Mouse (Mus musculus): ENCODE measurements around the gene Ulk3. TPM values are rescaled to one million over a fixed set of nuclear protein-coding genes. Genes with fewer than 3 reads are reported as not detected.
A peak's percentile ranks its signal among the peaks of the same experiment; 100 is the strongest.

Ulk3 gene
- polyA plus RNA-seq, 1 experiment from 2014 or later, result 19.9 TPM

DNA sequence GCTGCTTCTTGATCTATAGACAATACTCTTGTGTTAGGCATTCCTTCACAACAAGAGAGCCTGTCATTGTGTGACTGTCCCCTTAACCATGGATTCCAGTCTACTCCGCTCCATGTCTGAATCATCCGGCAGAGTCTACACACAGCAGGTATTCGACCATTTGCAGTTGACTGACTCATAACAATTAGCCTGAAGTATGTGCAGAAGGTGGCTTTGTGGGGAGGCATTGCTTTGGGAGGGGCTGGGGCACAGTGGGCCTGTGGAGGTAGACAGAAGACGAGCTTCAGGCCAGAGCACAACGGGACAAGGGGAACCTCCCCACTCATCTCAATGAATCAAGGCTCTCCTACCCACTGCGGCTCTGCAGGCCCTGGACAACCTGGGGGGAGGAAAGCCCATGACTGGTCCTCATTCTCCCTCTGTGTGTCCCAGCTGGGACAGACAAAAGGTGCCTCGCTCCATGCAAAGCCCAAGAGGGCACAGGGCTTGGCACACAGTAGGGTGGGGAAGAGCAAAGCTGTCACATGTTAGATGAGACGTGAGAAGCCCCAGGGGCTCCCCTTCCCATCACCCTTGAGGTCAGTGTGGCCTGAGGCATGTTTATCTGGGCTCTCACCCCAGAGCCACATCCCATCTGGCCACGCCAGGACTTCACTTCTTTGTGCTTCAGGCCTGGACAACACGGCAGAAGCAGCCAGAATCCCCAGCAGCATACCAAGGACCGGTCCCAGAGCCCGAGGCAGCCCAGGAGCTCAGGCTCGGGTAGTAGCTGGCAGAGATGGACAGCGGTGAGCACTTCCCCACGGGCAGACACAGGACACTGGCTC lies 36.6 kb downstream of the Ulk3 start:
- peaks cover 62% of the 10 kb centered on the region for H3K36me3 ChIP-seq (replicated peaks)
- 0 out of 2 replicates have a peak overlapping the region, but pooled peaks have one; percentile 25 for H3K27ac ChIP-seq
- H3K4me2 ChIP-seq, result no peak overlapping the region
- H3K4me3 ChIP-seq (replicated peaks), result no peak overlapping the region
- H3K9me3 ChIP-seq, result no peaks in the 10 kb centered on the region
- WGBS, result 70% methylated on average over 15 of the region's 15 CpGs
- peak; percentile 27; the same call in 1 of the 2 replicates for ATAC-seq (ENCODE audit: low FRiP score)
- H3K27me3 ChIP-seq, result no peaks in the 10 kb centered on the region
- peak overlapping the region; percentile 12; the same call in 1 of the 2 replicates for H3K9ac ChIP-seq
- peaks cover 4% of the 10 kb centered on the region; the same call in 1 of the 2 replicates for H3K4me1 ChIP-seq

DNA sequence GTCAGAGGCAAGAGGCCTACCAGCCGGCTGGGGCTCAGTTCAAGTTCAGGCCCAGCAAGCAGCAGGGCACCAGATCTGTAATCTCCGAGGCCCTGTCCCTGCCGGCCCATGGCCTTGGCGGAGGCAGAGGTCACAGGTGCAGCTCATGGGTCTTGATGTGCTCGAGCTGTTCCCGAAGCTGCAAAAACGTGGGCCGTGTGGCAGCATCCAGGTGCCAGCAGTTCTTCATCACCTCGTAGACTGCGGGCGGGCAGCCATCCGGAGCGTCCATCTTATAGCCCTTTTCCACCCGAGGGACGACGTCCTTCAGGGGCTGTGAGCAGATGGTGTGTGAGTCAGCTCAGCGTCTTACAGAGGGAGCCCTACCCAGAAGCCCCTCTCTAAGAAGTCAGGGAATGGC lies 37.9 kb downstream of the Ulk3 start:
- Histone ChIP-seq H3K4me2 (no peak overlapping the region), H3K27me3 (no peaks in the 10 kb centered on the region), H3K27ac (no peak overlapping the region), H3K36me3 (replicated peaks) (peaks cover 70% of the 10 kb centered on the region), H3K4me3 (replicated peaks) (no peak overlapping the region), H3K4me1 (peaks cover 4% of the 10 kb centered on the region; the same call in 1 of the 2 replicates), H3K9ac (no peak overlapping the region), H3K9me3 (no peaks in the 10 kb centered on the region)
- WGBS, result 92% methylated on average over 17 of the region's 17 CpGs
- ATAC-seq (ENCODE audit: low FRiP score), result no peak

DNA sequence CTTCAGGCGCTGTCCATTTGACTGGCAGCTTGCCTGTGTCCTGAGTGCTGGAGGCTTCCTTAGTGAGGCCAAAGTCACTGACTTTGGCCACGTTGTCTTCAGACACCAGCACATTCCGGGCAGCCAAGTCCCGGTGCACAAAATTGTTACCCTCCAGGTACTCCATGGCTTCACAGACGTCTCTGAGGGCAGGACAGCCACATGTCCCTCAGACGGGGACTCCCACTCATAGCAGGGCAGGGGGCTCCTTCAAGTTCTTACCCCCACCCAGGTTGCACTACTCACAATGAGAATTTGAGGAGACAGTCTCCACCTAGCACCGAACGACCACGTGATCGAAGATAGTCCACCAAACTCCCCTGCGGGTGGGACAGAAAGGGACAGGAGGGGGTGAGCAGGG lies 38.6 kb downstream of the Ulk3 start:
- Histone ChIP-seq H3K9ac (no peak overlapping the region), H3K36me3 (replicated peaks) (peaks cover 72% of the 10 kb centered on the region), H3K4me3 (replicated peaks) (no peak overlapping the region), H3K27me3 (no peaks in the 10 kb centered on the region), H3K27ac (no peak overlapping the region), H3K9me3 (no peaks in the 10 kb centered on the region), H3K4me1 (peaks cover 4% of the 10 kb centered on the region; the same call in 1 of the 2 replicates), H3K4me2 (no peak overlapping the region)
- ATAC-seq (ENCODE audit: low FRiP score), result no peak
- WGBS, result 93% methylated on average over 11 of the region's 11 CpGs

DNA sequence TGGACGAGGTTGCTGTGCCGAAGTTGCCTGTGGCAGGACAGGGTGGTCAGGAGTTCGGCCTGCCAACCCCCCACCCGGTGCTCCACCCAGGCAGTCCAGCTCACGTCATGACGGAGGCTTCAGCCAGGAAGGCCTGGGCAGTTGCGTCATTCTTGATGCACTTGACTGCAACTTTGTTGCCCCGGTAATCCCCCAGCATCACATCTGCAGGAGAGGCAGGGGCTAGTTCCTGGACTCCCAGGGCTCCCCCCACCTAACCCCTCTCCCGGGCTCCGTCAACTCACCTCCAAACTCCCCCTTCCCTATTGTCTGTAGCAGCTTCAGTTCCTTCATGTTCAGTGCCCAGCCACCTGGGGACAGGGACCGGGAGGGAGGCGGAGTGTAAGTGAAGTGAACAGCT lies 39.5 kb downstream of the Ulk3 start:
- Histone ChIP-seq H3K27ac (no peak overlapping the region), H3K36me3 (replicated peaks) (peaks cover 72% of the 10 kb centered on the region), H3K9me3 (no peaks in the 10 kb centered on the region), H3K4me2 (no peak overlapping the region), H3K4me1 (peaks cover 6% of the 10 kb centered on the region; the same call in 1 of the 2 replicates), H3K27me3 (no peaks in the 10 kb centered on the region), H3K4me3 (replicated peaks) (no peak overlapping the region), H3K9ac (no peak overlapping the region)
- peak; percentile 20; the same call in 1 of the 2 replicates for ATAC-seq (ENCODE audit: low FRiP score)
- WGBS, result 93% methylated on average over 12 of the region's 12 CpGs

GRCm38 (mm10) chr9:57629118-57629874 lies 40.0 kb downstream of the Ulk3 start:
- ATAC-seq (ENCODE audit: low FRiP score), result peak; percentile 49
- 73% methylated on average over 14 of the region's 14 CpGs for WGBS
- H3K9ac ChIP-seq, result no peak overlapping the region

GRCm38 (mm10) chr9:57633481-57634024 lies 44.3 kb downstream of the Ulk3 start:
- no peak for ATAC-seq (ENCODE audit: low FRiP score)
- 32% methylated on average over 4 of the region's 4 CpGs for WGBS
- Histone ChIP-seq H3K4me1 (peaks cover 28% of the 10 kb centered on the region), H3K9ac (no peak overlapping the region), H3K36me3 (replicated peaks) (peaks cover 34% of the 10 kb centered on the region), H3K27me3 (no peaks in the 10 kb centered on the region), H3K4me2 (no peak overlapping the region), H3K4me3 (replicated peaks) (no peak overlapping the region), H3K27ac (no peak overlapping the region), H3K9me3 (no peaks in the 10 kb centered on the region)

More at GRCm38 (mm10) chr9:57629118-57629874, 40.0 kb downstream of the Ulk3 start:
- Histone ChIP-seq H3K36me3 (replicated peaks) (peaks cover 74% of the 10 kb centered on the region), H3K9me3 (no peaks in the 10 kb centered on the region), H3K4me1 (peaks cover 12% of the 10 kb centered on the region; the same call in 1 of the 2 replicates), H3K4me2 (no peak overlapping the region), H3K27me3 (no peaks in the 10 kb centered on the region), H3K4me3 (replicated peaks) (no peak overlapping the region), H3K27ac (no peak overlapping the region)

DNA sequence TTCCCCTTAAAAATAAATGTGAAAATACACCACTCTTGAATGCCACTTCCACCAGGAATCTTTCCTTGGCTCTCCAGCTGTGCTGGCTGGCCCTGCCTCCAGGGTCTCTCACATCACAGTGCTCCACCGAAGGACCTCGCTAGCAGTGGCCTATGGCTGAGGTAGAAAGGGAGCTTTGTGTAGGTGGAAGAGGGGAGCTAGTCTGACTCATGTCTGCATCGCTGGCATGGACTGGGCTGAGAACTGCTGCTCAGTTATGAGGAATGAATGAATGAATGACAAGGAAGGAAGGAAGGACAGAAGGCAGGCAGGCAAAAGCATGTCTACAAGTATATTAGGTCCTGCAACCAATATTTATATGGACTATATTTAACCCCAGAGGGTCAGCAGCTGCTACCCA lies 48.0 kb downstream of the Ulk3 start:
- peaks cover 65% of the 10 kb centered on the region for H3K4me1 ChIP-seq
- no peak overlapping the region for H3K4me2 ChIP-seq
- no peak overlapping the region for H3K9ac ChIP-seq
- H3K27me3 ChIP-seq, result no peaks in the 10 kb centered on the region
- peaks cover 7% of the 10 kb centered on the region; the same call in 1 of the 2 replicates for H3K36me3 ChIP-seq (replicated peaks)
- no peak for ATAC-seq (ENCODE audit: low FRiP score)
- H3K9me3 ChIP-seq, result no peaks in the 10 kb centered on the region
- no peak overlapping the region for H3K4me3 ChIP-seq (replicated peaks)
- WGBS, result 76% methylated on average over 3 of the region's 3 CpGs
- H3K27ac ChIP-seq, result peak overlapping the region; percentile 22; the same call in 1 of the 2 replicates

GRCm38 (mm10) chr9:57637741-57638322 lies 48.6 kb downstream of the Ulk3 start:
- no peak for ATAC-seq (ENCODE audit: low FRiP score)
- WGBS, result 61% methylated on average over 6 of the region's 6 CpGs
- H3K4me2 ChIP-seq, result no peak overlapping the region
- peaks cover 70% of the 10 kb centered on the region for H3K4me1 ChIP-seq
- H3K4me3 ChIP-seq (replicated peaks), result no peak overlapping the region
- H3K27ac ChIP-seq, result 0 out of 2 replicates have a peak overlapping the region, but pooled peaks have one; percentile 22
- no peaks in the 10 kb centered on the region for H3K27me3 ChIP-seq
- H3K9ac ChIP-seq, result no peak overlapping the region
- H3K9me3 ChIP-seq, result no peaks in the 10 kb centered on the region
- H3K36me3 ChIP-seq (replicated peaks), result peaks cover 7% of the 10 kb centered on the region; the same call in 1 of the 2 replicates

DNA sequence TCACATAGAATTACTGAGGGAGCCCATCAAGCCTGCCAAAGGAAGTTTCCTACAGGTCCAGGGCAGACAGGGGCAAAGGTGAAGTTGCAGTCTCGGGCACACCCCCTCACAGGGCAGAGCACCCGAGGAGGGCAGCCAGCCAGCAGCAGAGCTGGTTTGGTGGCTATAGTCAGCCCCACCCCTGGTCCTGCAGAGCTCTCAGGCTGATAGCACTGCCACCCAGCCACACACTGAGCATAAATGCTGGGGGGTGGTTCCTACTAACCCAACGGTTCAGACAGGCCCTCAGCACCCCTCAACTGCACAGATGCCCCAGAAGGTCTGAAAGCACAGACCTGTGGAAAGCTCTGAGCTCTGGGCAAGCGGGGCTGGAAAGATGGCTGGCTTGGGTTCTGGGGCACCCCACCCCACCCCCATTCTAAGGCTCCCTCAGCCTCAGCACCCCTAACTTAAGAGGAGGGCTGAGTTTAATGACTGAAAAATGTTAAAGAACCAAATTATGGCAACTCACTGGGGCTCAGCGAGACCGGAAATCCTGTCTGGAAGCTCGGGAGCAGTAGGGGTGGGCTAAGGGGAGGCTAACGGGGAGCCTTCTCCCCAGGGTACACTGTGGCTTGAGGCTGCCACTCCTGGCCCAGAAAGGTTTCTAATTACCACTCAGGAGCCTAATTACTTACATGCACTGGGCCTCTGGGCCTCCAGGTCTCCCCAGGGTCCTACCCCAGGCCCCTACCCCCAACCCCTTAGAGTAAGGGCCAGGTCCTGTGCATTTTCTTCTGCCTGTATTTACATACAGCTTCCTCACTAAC lies 49.6 kb downstream of the Ulk3 start:
- Histone ChIP-seq H3K36me3 (replicated peaks) (peaks cover 7% of the 10 kb centered on the region; the same call in 1 of the 2 replicates), H3K27me3 (no peaks in the 10 kb centered on the region), H3K9ac (0 out of 2 replicates have a peak overlapping the region, but pooled peaks have one; percentile 22), H3K9me3 (no peaks in the 10 kb centered on the region), H3K4me3 (replicated peaks) (no peak overlapping the region), H3K27ac (peak overlapping the region; percentile 63), H3K4me1 (peaks cover 76% of the 10 kb centered on the region), H3K4me2 (0 out of 2 replicates have a peak overlapping the region, but pooled peaks have one; percentile 6)
- no peak for ATAC-seq (ENCODE audit: low FRiP score)
- 60% methylated on average over 8 of the region's 8 CpGs for WGBS

GRCm38 (mm10) chr9:57639661-57640328 lies 50.5 kb downstream of the Ulk3 start:
- peaks cover 74% of the 10 kb centered on the region for H3K4me1 ChIP-seq
- peak overlapping the region; percentile 63; the same call in 1 of the 2 replicates for H3K27ac ChIP-seq
- H3K9me3 ChIP-seq, result no peaks in the 10 kb centered on the region
- no peaks in the 10 kb centered on the region for H3K27me3 ChIP-seq
- 0 out of 2 replicates have a peak overlapping the region, but pooled peaks have one; percentile 22 for H3K9ac ChIP-seq
- peak overlapping the region; percentile 7; the same call in 1 of the 2 replicates for H3K4me3 ChIP-seq (replicated peaks)
- H3K4me2 ChIP-seq, result peak overlapping the region; percentile 25
- WGBS, result 73% methylated on average over 5 of the region's 5 CpGs
- H3K36me3 ChIP-seq (replicated peaks), result peaks cover 4% of the 10 kb centered on the region; the same call in 1 of the 2 replicates
- no peak for ATAC-seq (ENCODE audit: low FRiP score)
